Mouse (Mus musculus) heart, adult 9 months (tissue): ENCODE results near the gene Mipol1.
"Not testable (repeated sequence)": the region's sequence is repeated elsewhere in the genome, so short reads cannot be mapped to it uniquely, and the experiment has no call there.

ENCODE experiments used
- DNase-seq, 2 experiments: peaks; one replicate each; pipeline ENCODE4 v3.0.0; 2022; ENCODE audit warnings: low spot score in 2 of 2

Mipol1 gene

DNA sequence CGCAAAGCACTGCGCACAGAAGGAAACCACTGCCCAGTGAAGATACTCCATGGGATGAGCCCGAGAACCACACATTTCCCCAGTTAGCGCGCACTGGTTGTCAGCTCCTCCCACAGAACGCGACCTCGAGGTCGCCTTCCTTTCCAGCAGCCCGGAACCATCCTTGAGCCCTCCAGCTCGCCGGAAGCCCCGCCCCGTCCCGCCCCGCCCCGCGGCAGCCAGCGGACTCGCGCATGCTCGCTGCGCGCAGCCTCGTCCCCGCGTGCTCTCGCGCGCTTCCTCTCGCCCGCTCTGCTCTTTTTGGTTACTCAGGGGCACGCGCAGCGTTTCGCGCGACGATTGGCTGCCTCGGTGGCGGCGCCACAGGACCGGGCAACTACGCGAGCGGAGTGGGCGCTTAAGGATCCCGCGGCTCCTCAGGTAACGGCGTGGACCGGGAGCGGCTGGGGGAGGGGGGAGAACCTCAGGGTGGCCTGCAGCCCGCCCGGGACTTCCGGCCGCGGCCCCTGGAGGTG is at the start of gene Mipol1, which contains the start of gene Prps1l3:
Gene Mipol1 (plus strand): TSS at position 236 of the 515 bp plus-strand sequence.
Gene Prps1l3 (plus strand): TSS at position 221 of the 515 bp plus-strand sequence.
- peak; percentile 88 to 89 for DNase-seq

- no peak for DNase-seq
Measured at GRCm38 (mm10) chr12:57184401-57185147, 45.7 kb upstream of the Mipol1 start.

DNA sequence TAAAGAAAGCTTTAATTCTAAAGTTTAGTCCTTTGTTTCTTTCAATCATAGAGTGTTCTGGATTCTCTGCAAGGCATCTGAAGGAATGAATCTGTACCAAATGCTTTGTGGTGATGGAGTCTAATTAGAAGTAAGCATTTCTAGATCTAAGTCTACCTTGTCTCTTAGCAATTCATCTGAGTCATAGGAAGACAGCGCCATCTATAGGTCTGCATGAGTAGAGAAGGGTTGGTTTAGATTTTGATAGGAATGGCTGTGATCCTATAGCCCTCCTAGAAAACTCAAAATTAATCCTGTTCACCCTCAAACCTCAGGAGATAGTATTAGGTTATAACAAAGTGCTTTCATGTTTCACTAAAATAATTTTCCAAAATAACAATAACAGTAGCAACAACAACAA is 44.8 kb upstream of the Mipol1 start:
- DNase-seq, result no peak

GRCm38 (mm10) chr12:57186126-57186525 is 44.1 kb upstream of the Mipol1 start:
- no peak for DNase-seq

GRCm38 (mm10) chr12:57187032-57187431 is 43.2 kb upstream of the Mipol1 start:
- DNase-seq, result no peak

GRCm38 (mm10) chr12:57194609-57195008 is 35.6 kb upstream of the Mipol1 start:
- DNase-seq, result peak in 1 of 2 experiments; percentile 1

GRCm38 (mm10) chr12:57196286-57196607 is 34.0 kb upstream of the Mipol1 start:
- DNase-seq, result no peak

DNA sequence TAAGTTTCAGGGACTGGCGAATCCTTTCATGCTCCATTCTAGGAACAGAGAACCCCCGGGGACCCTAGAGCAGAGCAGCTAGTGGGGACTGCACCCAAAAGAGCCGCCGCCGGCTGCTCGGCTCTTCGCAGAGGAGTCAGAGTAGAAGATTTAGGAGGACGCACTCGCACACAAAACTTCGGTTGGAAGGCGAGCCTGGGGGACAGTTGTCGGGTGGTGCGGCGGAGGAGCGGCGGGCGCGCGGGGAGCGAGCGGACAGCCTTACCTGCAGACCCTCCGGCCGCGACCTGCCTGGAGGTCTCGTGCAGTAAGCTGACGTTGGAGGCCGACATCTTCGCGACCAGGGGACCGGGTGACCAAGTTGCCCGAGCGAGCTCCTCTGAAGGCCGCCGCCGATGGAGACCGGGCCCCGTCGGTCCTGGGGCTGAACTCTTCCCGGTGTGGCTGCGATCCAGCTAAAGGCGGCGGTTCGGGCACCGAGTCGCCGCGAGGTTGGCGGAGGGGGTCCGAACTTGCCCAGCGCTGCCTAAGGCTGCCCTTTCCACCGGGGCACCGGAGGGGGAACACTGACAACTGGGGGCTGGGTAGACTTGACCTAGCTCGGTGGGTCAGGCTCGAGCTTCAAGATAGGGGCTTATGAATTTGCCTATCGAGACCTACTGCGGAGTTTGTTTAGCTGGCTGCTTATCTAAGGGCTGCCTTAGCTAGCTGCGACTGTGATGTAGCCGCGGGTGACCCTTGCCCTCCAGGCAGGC is 33.4 kb upstream of the Mipol1 start:
- DNase-seq, result peak in 1 of 2 experiments; percentile 18

DNA sequence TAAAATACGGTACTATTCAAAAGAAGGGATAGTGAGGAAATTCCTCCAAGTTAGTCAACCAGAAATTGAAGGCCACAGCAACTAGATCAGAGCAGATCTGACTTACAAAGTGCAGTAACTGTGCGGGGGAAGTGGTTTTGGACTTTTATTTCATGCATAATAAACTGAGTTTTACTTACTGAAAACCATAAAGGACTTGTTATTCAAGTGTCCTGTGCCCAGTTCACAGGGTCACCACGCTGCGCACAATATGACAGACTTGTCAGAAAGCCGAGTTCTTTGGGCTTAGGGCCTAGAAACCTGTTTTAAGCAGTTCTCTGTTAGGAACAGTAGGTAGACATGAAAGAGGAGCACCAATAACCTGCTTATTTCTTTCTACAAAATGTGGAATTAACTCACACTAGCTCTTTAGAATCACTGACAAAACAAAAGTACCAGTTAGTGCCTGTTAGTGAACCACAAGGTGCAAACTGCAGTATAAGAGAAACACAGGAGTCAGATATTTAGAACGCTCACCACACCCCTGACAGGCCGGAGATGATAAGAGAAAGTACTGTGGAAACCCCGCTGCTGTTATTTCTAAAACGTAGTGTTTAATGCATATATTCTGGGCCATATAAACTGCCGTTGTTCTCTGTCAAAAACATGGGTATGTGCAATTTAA is 32.7 kb upstream of the Mipol1 start, which contains the start of gene Slc25a21:
Gene Slc25a21 (minus strand): TSS at position 110 of the 664 bp plus-strand sequence.
- no peak for DNase-seq

GRCm38 (mm10) chr12:57198269-57198668 is 32.0 kb upstream of the Mipol1 start:
- DNase-seq, result no peak

DNA sequence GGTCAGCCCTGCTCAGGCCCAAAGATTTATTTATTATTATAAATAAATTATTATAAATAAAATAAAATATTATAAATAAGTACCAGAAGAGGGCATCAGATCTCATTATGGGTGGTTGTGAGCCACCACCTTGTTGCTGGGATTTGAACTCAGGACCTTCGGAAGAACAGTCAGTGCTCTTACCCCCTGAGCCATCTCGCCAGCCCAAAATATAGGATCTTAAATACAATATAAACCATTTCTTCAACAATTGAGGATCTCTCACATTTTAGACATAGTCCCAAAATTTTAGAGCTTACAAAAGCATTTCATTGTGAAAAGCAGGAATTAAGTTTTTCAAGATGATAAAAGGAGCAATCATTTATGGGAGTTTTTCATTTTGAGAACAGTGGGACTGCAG is 30.8 kb upstream of the Mipol1 start:
- no peak for DNase-seq

DNA sequence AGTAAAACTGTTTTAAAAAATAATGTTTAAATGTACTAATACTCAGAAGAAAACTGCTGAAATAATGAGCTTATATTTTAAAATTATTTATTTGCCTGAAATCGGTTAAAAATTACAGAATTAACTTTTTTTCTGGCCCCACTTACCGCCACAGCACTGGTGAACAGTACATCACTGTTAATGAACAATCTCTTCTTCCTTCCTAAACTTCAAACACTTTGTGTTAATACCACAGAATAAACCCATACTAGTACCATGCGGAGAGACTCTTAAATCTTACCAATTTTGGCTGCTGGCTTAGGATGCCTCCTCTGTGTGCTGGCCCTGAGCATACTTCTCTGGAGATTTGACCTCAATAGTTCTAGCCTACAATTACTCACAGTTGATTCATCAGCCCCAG is 28.3 kb upstream of the Mipol1 start:
- no peak for DNase-seq

- DNase-seq, result no peak
Measured at GRCm38 (mm10) chr12:57204276-57204851, 25.9 kb upstream of the Mipol1 start.

GRCm38 (mm10) chr12:57211353-57212311 is 18.6 kb upstream of the Mipol1 start:
- peak in 1 of 2 experiments; percentile 20 for DNase-seq

- not testable (repeated sequence) for DNase-seq
Measured at GRCm38 (mm10) chr12:57212463-57212862, 17.8 kb upstream of the Mipol1 start.

- no peak for DNase-seq
Measured at GRCm38 (mm10) chr12:57226411-57226810, 3.8 kb upstream of the Mipol1 start.

DNA sequence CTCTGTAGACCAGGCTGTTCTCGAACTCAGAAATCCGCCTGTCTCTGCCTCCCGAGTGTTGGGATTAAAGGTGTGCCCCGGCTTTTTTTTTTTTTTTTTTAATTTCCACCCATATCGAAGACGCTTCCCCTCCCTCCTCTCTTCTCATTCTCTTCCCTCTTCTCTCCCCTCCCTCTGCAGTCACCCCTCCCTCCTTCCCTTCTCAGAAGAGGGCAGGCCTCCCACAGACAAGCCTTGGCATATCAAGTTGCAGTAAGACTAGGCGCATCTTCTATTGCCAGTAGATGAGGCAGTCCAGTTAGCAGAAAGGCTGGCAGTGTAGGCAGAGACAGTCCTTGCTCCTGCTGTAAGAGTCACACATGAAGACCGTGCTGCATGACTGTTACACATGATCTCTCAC is 2.5 kb upstream of the Mipol1 start:
- DNase-seq, result no peak

GRCm38 (mm10) chr12:57229703-57230102 is 524 bp upstream of the Mipol1 start:
- no peak for DNase-seq

DNA sequence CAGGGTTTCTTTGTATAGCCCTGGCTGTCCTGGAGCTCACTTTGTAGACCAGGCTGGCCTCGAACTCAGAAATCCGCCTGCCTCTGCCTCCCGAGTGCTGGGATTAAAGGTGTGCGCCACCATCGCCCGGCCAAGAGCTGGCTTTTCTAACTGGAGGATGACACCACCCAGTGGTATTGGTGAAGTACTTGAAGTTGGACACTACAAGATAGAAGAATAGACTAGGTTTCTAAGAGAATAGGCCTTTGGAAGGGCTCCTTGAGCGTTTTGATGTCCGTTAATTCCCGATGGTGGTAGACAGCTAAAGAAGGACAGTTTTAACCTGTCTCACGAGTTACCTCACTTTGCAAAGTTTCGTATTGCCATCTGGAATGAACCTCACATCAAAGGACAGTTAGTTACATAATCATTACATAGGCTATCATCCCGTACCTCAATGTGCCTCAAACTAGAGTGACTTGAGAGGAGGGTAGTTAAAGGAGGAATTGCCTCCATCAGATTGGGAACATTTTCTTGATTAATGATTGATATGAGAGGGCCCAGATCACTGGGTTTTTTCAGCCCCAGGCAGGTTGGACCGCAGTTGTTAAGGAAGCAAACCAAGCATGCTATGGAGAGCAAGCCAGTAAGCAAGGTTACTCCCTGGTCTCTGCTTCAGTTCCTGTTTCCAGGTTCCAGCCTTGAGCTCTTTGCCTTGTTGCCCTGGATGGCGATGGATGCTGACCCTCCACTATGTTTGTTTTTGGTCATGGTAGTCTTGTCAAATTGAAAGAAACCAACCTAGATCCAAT is 1.1 kb downstream of the Mipol1 start:
- DNase-seq, result peak in 1 of 2 experiments; percentile 7

DNA sequence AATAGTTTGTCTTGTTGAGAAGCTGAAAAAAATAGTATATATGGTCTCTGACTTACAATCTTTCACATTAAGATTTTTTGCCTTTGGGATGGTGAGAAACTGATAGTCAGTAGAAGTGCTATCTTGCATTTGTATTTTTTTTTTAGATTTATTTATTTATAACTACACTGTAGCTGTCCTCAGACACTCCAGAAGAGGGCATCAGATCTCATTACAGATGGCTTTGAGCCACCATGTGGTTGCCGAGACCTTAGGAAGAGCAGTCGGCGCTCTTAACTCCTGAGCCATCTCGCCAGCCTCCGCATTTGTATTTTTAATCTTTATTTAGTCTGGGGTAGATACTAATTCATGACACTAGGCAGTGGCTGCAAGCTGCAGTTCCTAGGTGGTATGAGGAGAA is 3.2 kb downstream of the Mipol1 start:
- no peak for DNase-seq
